Mouse (Mus musculus) liver, embryonic 14.5 days (tissue): ENCODE results near the gene Astn2. TPM values are rescaled to one million over a fixed set of nuclear protein-coding genes. Genes with fewer than 3 reads are reported as not detected.

Experiments used
- ATAC-seq: fragments of 200-750 bp; cut with Nextera tagmentation; 2 replicates; pipeline ENCODE4 v1.8.0; 2017; ENCODE audit warnings: moderate number of reproducible peaks, mild to moderate bottlenecking, moderate library complexity; ENCODE audit not compliant: insufficient read depth
- DNase-seq, 3 experiments: peaks; one replicate each; pipeline ENCODE4 v3.0.0-alpha.2; 2012 to 2013; ENCODE audit warnings: low read depth in 3 of 3, low spot score in 3 of 3
- H3K27ac ChIP-seq: fragments of 300-500 bp; sonication (generic); 2 replicates; pipeline ENCODE4 v1.5.1; 2014; ENCODE audit warnings: moderate library complexity, mild to moderate bottlenecking, control low read depth, inconsistent platforms
- H3K27me3 ChIP-seq: fragments of 300-500 bp; sonication (generic); 2 replicates; pipeline ENCODE4 v1.6.1; 2014; ENCODE audit warnings: mild to moderate bottlenecking, low read length, moderate library complexity; ENCODE audit not compliant: control insufficient read depth, insufficient read depth
- H3K36me3 ChIP-seq: fragments of 300-500 bp; sonication (generic); replicated peaks from 2 replicates; pipeline ENCODE4 v1.6.1; 2014; ENCODE audit warnings: low read depth; ENCODE audit not compliant: control insufficient read depth, insufficient read depth
- H3K4me1 ChIP-seq, 2 experiments: fragments of 200-500 bp in 1 of 2; fragments of 300-500 bp in 1 of 2; sonication (generic) in 1 of 2; replicated peaks; 2 replicates each; pipeline ENCODE4 v1.6.1; 2012 to 2014; ENCODE audit warnings: antibody characterized with exemption in 1 of 2, inconsistent platforms in 1 of 2, low read length in 1 of 2; ENCODE audit not compliant: control insufficient read depth in 2 of 2, insufficient read depth in 2 of 2
- H3K4me2 ChIP-seq: fragments of 300-500 bp; sonication (generic); 2 replicates; pipeline ENCODE4 v1.6.1; 2014; ENCODE audit warnings: low read depth, mild to moderate bottlenecking, control low read depth, moderate library complexity
- H3K4me3 ChIP-seq, 2 experiments: fragments of 200-500 bp in 1 of 2; fragments of 300-500 bp in 1 of 2; sonication (generic) in 1 of 2; 2 replicates each; pipeline ENCODE4 v1.5.1; 2012 to 2014; ENCODE audit warnings: low read depth in 2 of 2, low read length in 2 of 2, mild to moderate bottlenecking in 2 of 2, control low read depth in 1 of 2, inconsistent platforms in 1 of 2, moderate library complexity in 1 of 2; ENCODE audit not compliant: insufficient read depth in 1 of 2
- H3K9ac ChIP-seq: fragments of 300-500 bp; sonication (generic); replicated peaks from 2 replicates; pipeline ENCODE4 v1.6.1; 2014; ENCODE audit warnings: mild to moderate bottlenecking, control low read depth, moderate library complexity
- H3K9me3 ChIP-seq: fragments of 300-500 bp; sonication (generic); 2 replicates; pipeline ENCODE4 v1.6.1; 2016; ENCODE audit warnings: low read length, mixed read lengths; ENCODE audit not compliant: control insufficient read depth
- CTCF ChIP-seq: IDR thresholded peaks from 2 replicates; pipeline ENCODE4 v1.5.1; 2016; ENCODE audit warnings: antibody characterized with exemption, low read depth, control low read depth
- EP300 ChIP-seq: IDR thresholded peaks from 2 replicates; pipeline ENCODE4 v1.6.1; 2016; ENCODE audit warnings: antibody characterized with exemption, low read depth
- WGBS: fragments of 180-500 bp; shearing (Covaris S2); extraction: QIAGEN DNeasy Blood & Tissue Kit; methylation state at CpG from one replicate; pipeline ENCODE4 v1.1.7; 2014; ENCODE audit not compliant: insufficient replicate concordance; 5-methylcytosine and 5-hydroxymethylcytosine counted together
- polyA plus RNA-seq, 2 experiments: library from polyadenylated mRNA; depleted of rRNA in 1 of 2; stranded (reverse) in 1 of 2; unstranded in 1 of 2; fragments of >200 nt; fragmentation: Nextera tagmentation in 1 of 2; extraction: Ambion mirVana in 1 of 2; gene quantifications; 2 replicates each; pipeline versions ENCODE4 v1.2.1 to v1.2.3; 2012 to 2014

The Astn2 gene
- polyA plus RNA-seq, 2 experiments, result 0.16 TPM; not detected in 1

- TF ChIP-seq EP300 (no peak), CTCF (no peak)
- Histone ChIP-seq H3K36me3 (no peaks in the 10 kb centered on the region), H3K9ac (no peak overlapping the region), H3K9me3 (no peaks in the 10 kb centered on the region), H3K4me1 (no peaks in the 10 kb centered on the region), H3K4me3 (no peak overlapping the region), H3K4me2 (no peak overlapping the region), H3K27ac (no peak overlapping the region), H3K27me3 (no peaks in the 10 kb centered on the region)
- WGBS, result 46% methylated on average over 2 of the region's 2 CpGs
- ATAC-seq (no peak), DNase-seq (no peak)
Measured at GRCm38 (mm10) chr4:66321051-66321450, 83.4 kb downstream of the Astn2 start.

GRCm38 (mm10) chr4:66314806-66315484, 89.5 kb downstream of the Astn2 start:
- Histone ChIP-seq H3K27ac (no peak overlapping the region), H3K36me3 (no peaks in the 10 kb centered on the region), H3K4me3 (no peak overlapping the region), H3K4me1 (no peaks in the 10 kb centered on the region), H3K9me3 (no peaks in the 10 kb centered on the region), H3K4me2 (no peak overlapping the region), H3K27me3 (no peaks in the 10 kb centered on the region), H3K9ac (no peak overlapping the region)
- no peak for ATAC-seq
- 38% methylated on average over 8 of the region's 8 CpGs for WGBS
- DNase-seq, result no peak
- TF ChIP-seq EP300 (no peak), CTCF (no peak)

GRCm38 (mm10) chr4:66312733-66313132, 91.7 kb downstream of the Astn2 start:
- H3K4me1 ChIP-seq, result no peaks in the 10 kb centered on the region
- H3K9ac ChIP-seq, result no peak overlapping the region
- DNase-seq (no peak), ATAC-seq (no peak)
- H3K27me3 ChIP-seq, result no peaks in the 10 kb centered on the region
- TF ChIP-seq EP300, result no peak
- TF ChIP-seq CTCF, result no peak
- no peak overlapping the region for H3K4me2 ChIP-seq
- 53% methylated on average over 1 of the region's 1 CpGs for WGBS
- no peaks in the 10 kb centered on the region for H3K36me3 ChIP-seq
- H3K27ac ChIP-seq, result no peak overlapping the region
- H3K4me3 ChIP-seq, result no peak overlapping the region
- H3K9me3 ChIP-seq, result no peaks in the 10 kb centered on the region

- Histone ChIP-seq H3K4me3 (no peak overlapping the region), H3K4me2 (no peak overlapping the region), H3K27ac (no peak overlapping the region), H3K36me3 (no peaks in the 10 kb centered on the region), H3K9ac (no peak overlapping the region), H3K27me3 (no peaks in the 10 kb centered on the region), H3K9me3 (no peaks in the 10 kb centered on the region), H3K4me1 (no peaks in the 10 kb centered on the region)
- 63% methylated on average over 7 of the region's 7 CpGs for WGBS
- no peak for TF ChIP-seq EP300
- no peak for TF ChIP-seq CTCF
- DNase-seq (no peak), ATAC-seq (no peak)
Measured at GRCm38 (mm10) chr4:66310315-66311020, 93.9 kb downstream of the Astn2 start.

- TF ChIP-seq EP300 (no peak), CTCF (no peak)
- Histone ChIP-seq H3K4me3 (no peak overlapping the region), H3K27me3 (no peaks in the 10 kb centered on the region)
Measured at GRCm38 (mm10) chr4:66306377-66306776, 98.0 kb downstream of the Astn2 start.

More at GRCm38 (mm10) chr4:66306377-66306776, 98.0 kb downstream of the Astn2 start:
- H3K36me3 ChIP-seq, result no peaks in the 10 kb centered on the region
- 63% methylated on average over 6 of the region's 6 CpGs for WGBS
- ATAC-seq (no peak), DNase-seq (no peak)
- H3K4me2 ChIP-seq, result no peak overlapping the region
- no peak overlapping the region for H3K27ac ChIP-seq
- no peaks in the 10 kb centered on the region for H3K4me1 ChIP-seq
- no peak overlapping the region for H3K9ac ChIP-seq
- H3K9me3 ChIP-seq, result no peaks in the 10 kb centered on the region
